Mouse (Mus musculus): ENCODE data around the gene Tiam1.

- no peak for TF ChIP-seq EP300 (IDR thresholded peaks at IDR 0.05; ENCODE audit: low read depth)
- TF ChIP-seq CTCF (IDR thresholded peaks at IDR 0.05; ENCODE audit: low read depth): no peak
Observed at GRCm38 (mm10) chr16:90081125-90081524, 62.4 kb downstream of the Tiam1 start.

Measured in liver, embryonic 14.5 days (tissue).